Mouse (Mus musculus): ENCODE results near the gene Sgms2. TPM values are rescaled to one million over a fixed set of nuclear protein-coding genes. Genes with fewer than 3 reads are reported as not detected.

Gene Sgms2
- total and polyA plus RNA-seq, 3 experiments = not detected

DNA sequence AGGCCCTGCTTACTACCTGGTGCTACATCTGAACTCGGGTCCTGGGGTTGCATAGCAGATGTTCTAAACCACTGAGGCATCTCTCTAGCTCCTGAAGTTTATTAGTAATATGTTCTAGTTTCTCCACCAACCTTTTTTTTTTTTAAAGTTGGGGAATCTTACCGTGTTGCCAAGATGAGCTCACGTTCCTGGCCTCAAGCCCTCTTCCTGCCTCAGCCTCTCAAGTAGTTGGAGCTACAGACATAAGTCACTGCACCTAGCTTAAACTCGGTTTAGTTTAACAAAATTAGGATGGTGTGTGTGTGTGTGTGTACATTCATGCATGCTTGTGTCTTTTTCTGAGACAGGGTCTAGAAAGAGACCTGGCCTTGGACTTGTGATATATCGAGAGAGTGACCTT lies 132.2 kb downstream of the Sgms2 start:
- no peak overlapping the region for H3K9ac ChIP-seq (ENCODE audit: control insufficient read depth, low read depth, low read length, poor library complexity, severe bottlenecking)
- TF ChIP-seq CTCF (IDR thresholded peaks at IDR 0.05 in 2 of 3, conservative IDR thresholded peaks at IDR 0.05 in 1 of 3; ENCODE audit: control insufficient read depth in 1 of 3, insufficient read depth in 1 of 3, low read depth in 2 of 3, low read length in 3 of 3, poor library complexity in 1 of 3, severe bottlenecking in 1 of 3) = no peak
- no peak for TF ChIP-seq RCOR1 (IDR thresholded peaks at IDR 0.05; ENCODE audit: low read depth, low read length)
- TF ChIP-seq NELFE (IDR thresholded peaks at IDR 0.05; ENCODE audit: low read depth, low read length) = no peak
- no peak for TF ChIP-seq ELF1 (IDR thresholded peaks at IDR 0.05; ENCODE audit: low read depth, low read length)
- no peak for TF ChIP-seq E2F4 (IDR thresholded peaks at IDR 0.05; ENCODE audit: borderline replicate concordance, low read depth, low read length)
- no peak for TF ChIP-seq HCFC1 (IDR thresholded peaks at IDR 0.05; ENCODE audit: low read depth, low read length)
- no peak for TF ChIP-seq SIN3A (IDR thresholded peaks at IDR 0.05; ENCODE audit: low read length)
- TF ChIP-seq BHLHE40 (IDR thresholded peaks at IDR 0.05; ENCODE audit: borderline replicate concordance, low read depth, low read length) = no peak
- no peak for TF ChIP-seq MXI1 (IDR thresholded peaks at IDR 0.05; ENCODE audit: low read depth, low read length)
- no peak for TF ChIP-seq MYC (IDR thresholded peaks at IDR 0.05; ENCODE audit: low read depth, low read length)
- no peak for TF ChIP-seq MYB (IDR thresholded peaks at IDR 0.05; ENCODE audit: low read depth, low read length)
- no peak for TF ChIP-seq MEF2A (IDR thresholded peaks at IDR 0.05; ENCODE audit: extremely low read depth, insufficient replicate concordance, low read depth, low read length, poor library complexity, severe bottlenecking)
- TF ChIP-seq JUND (IDR thresholded peaks at IDR 0.05; ENCODE audit: low read depth, low read length) = no peak
- no peak overlapping the region for H3K27ac ChIP-seq (ENCODE audit: control insufficient read depth, low read depth, low read length)
- DNase-seq (ENCODE audit: low read depth, low spot score) = no peak
- H3K79me2 ChIP-seq (ENCODE audit: control insufficient read depth, insufficient read depth, low read length, poor library complexity) = no peaks in the 10 kb centered on the region
- H3K36me3 ChIP-seq (ENCODE audit: control insufficient read depth in 1 of 2, insufficient read depth in 2 of 2, low read length in 2 of 2) = no peaks in the 10 kb centered on the region
- H3K4me3 ChIP-seq (ENCODE audit: control insufficient read depth in 1 of 2, insufficient read depth in 1 of 2, low read depth in 2 of 2, low read length in 2 of 2) = no peak overlapping the region
- no peaks in the 10 kb centered on the region for H3K9me3 ChIP-seq (replicated peaks; ENCODE audit: insufficient read depth, low read length)
- no peaks in the 10 kb centered on the region; a peak in 1 of 4 replicates for H3K27me3 ChIP-seq (ENCODE audit: control insufficient read depth in 1 of 2, insufficient read depth in 2 of 2, low read length in 2 of 2)
- H3K4me1 ChIP-seq (ENCODE audit: control insufficient read depth in 1 of 2, insufficient read depth in 2 of 2, low read length in 2 of 2) = no peaks in the 10 kb centered on the region

DNA sequence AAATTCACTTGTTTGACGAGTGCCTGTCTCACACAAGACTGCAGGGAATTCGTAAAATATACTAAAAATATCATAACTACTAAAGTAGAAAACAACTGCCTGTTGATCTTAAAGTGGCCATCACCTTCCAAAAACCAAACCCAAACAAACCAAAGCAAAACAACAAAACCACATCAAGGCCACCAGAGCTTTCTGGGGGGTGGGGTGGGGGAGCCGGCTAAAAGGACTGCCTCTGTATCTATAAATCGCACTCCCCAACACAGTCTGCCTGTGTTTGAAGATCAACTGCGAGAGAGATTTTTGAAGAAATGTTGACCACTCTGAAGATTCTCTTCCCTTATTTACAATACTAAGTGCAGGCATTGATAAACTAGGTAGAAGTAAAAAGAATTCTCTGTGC lies 133.0 kb downstream of the Sgms2 start:
- H3K4me3 ChIP-seq (ENCODE audit: control insufficient read depth in 1 of 2, insufficient read depth in 1 of 2, low read depth in 2 of 2, low read length in 2 of 2) = no peak overlapping the region
- DNase-seq (ENCODE audit: low read depth, low spot score) = no peak
- TF ChIP-seq GABPA (IDR thresholded peaks at IDR 0.05; ENCODE audit: low read depth, low read length) (no peak), NELFE (IDR thresholded peaks at IDR 0.05; ENCODE audit: low read depth, low read length) (no peak), ZMIZ1 (IDR thresholded peaks at IDR 0.05; ENCODE audit: low read depth, low read length) (no peak), POLR2AphosphoS5 (IDR thresholded peaks at IDR 0.05; ENCODE audit: borderline replicate concordance, low read depth, low read length) (no peak), GATA1 (IDR thresholded peaks at IDR 0.05; ENCODE audit: low read depth, low read length) (no peak), MAX (IDR thresholded peaks at IDR 0.05; ENCODE audit: low read length) (no peak), TCF12 (IDR thresholded peaks at IDR 0.05; ENCODE audit: low read depth, low read length) (no peak), EP300 (IDR thresholded peaks at IDR 0.05; ENCODE audit: low read depth in 1 of 2, low read length in 2 of 2) (no peak), JUND (IDR thresholded peaks at IDR 0.05; ENCODE audit: low read depth, low read length) (no peak), ZNF384 (IDR thresholded peaks at IDR 0.05; ENCODE audit: low read depth, low read length) (no peak), UBTF (IDR thresholded peaks at IDR 0.05; ENCODE audit: borderline replicate concordance, insufficient read depth, low read depth, low read length) (no peak), NRF1 (IDR thresholded peaks at IDR 0.05; ENCODE audit: insufficient read depth, low read depth, low read length, poor library complexity, severe bottlenecking) (no peak), MXI1 (IDR thresholded peaks at IDR 0.05; ENCODE audit: low read depth, low read length) (no peak), ZKSCAN1 (IDR thresholded peaks at IDR 0.05; ENCODE audit: low read depth, low read length) (no peak), USF2 (IDR thresholded peaks at IDR 0.05; ENCODE audit: borderline replicate concordance in 1 of 2, insufficient read depth in 1 of 2, low read depth in 1 of 2, low read length in 2 of 2) (no peak), SIN3A (IDR thresholded peaks at IDR 0.05; ENCODE audit: low read length) (no peak), HCFC1 (IDR thresholded peaks at IDR 0.05; ENCODE audit: low read depth, low read length) (no peak), ELF1 (IDR thresholded peaks at IDR 0.05; ENCODE audit: low read depth, low read length) (no peak), ZC3H11A (IDR thresholded peaks at IDR 0.05; ENCODE audit: low read depth, low read length) (no peak)
- no peaks in the 10 kb centered on the region for H3K79me2 ChIP-seq (ENCODE audit: control insufficient read depth, insufficient read depth, low read length, poor library complexity)
- H3K27ac ChIP-seq (ENCODE audit: control insufficient read depth, low read depth, low read length) = no peak overlapping the region
- no peaks in the 10 kb centered on the region for H3K36me3 ChIP-seq (ENCODE audit: control insufficient read depth in 1 of 2, insufficient read depth in 2 of 2, low read length in 2 of 2)
- H3K9me3 ChIP-seq (replicated peaks; ENCODE audit: insufficient read depth, low read length) = no peaks in the 10 kb centered on the region
- no peaks in the 10 kb centered on the region; a peak in 1 of 4 replicates for H3K27me3 ChIP-seq (ENCODE audit: control insufficient read depth in 1 of 2, insufficient read depth in 2 of 2, low read length in 2 of 2)
- H3K9ac ChIP-seq (ENCODE audit: control insufficient read depth, low read depth, low read length, poor library complexity, severe bottlenecking) = no peak overlapping the region
- H3K4me1 ChIP-seq (ENCODE audit: control insufficient read depth in 1 of 2, insufficient read depth in 2 of 2, low read length in 2 of 2) = no peaks in the 10 kb centered on the region
